Mouse (Mus musculus) right cerebral cortex, postnatal 10 days (tissue): ENCODE measurements around the gene Trim46.
A peak's percentile ranks its signal among the peaks of the same experiment; 100 is the strongest.

Source experiments
- DNase-seq, 2 experiments: peaks; one replicate each; pipeline ENCODE4 v3.0.0; 2021; ENCODE audit warnings: low spot score in 2 of 2

Gene Trim46

GRCm38 (mm10) chr3:89233562-89234110 is 12.5 kb downstream of the Trim46 start:
- no peak for DNase-seq

GRCm38 (mm10) chr3:89232614-89233013 is 13.5 kb downstream of the Trim46 start:
- no peak for DNase-seq

GRCm38 (mm10) chr3:89231772-89232275 is 14.3 kb downstream of the Trim46 start:
- DNase-seq, result peak in 1 of 2 experiments; percentile 61

GRCm38 (mm10) chr3:89231345-89231744 is 14.8 kb downstream of the Trim46 start:
- no peak for DNase-seq

GRCm38 (mm10) chr3:89230561-89230960 is 15.5 kb downstream of the Trim46 start:
- no peak for DNase-seq

- DNase-seq, result no peak
Observed at GRCm38 (mm10) chr3:89229276-89229675, 16.8 kb downstream of the Trim46 start.

- no peak for DNase-seq
Observed at GRCm38 (mm10) chr3:89228836-89229235, 17.3 kb downstream of the Trim46 start, which contains the start of gene Muc1. Gene Muc1, plus strand, starts transcription at chr3:89229057.

- peak; percentile 84 to 90 for DNase-seq
Observed at GRCm38 (mm10) chr3:89228180-89228549, 17.9 kb downstream of the Trim46 start.

GRCm38 (mm10) chr3:89227307-89228179 is 18.6 kb downstream of the Trim46 start:
- peak; percentile 96 to 97 for DNase-seq

GRCm38 (mm10) chr3:89226900-89227299 is 19.2 kb downstream of the Trim46 start, which contains the start of gene Mtx1:
Gene Mtx1, minus strand, starts transcription at chr3:89227088.
- no peak for DNase-seq

GRCm38 (mm10) chr3:89226361-89226760 is 19.7 kb downstream of the Trim46 start:
- no peak for DNase-seq

- peak; percentile 76 to 85 for DNase-seq
Observed at GRCm38 (mm10) chr3:89225918-89226317, 20.2 kb downstream of the Trim46 start.

- DNase-seq, result no peak
Observed at GRCm38 (mm10) chr3:89225321-89225815, 20.7 kb downstream of the Trim46 start.

- no peak for DNase-seq
Observed at GRCm38 (mm10) chr3:89224796-89225195, 21.3 kb downstream of the Trim46 start.

GRCm38 (mm10) chr3:89221167-89221566 is 24.9 kb downstream of the Trim46 start:
- DNase-seq, result no peak

- DNase-seq, result no peak
Observed at GRCm38 (mm10) chr3:89219546-89219945, 26.6 kb downstream of the Trim46 start.

GRCm38 (mm10) chr3:89218271-89218670 is 27.8 kb downstream of the Trim46 start:
- no peak for DNase-seq

- peak in 1 of 2 experiments; percentile 19 for DNase-seq
Observed at GRCm38 (mm10) chr3:89216407-89216806, 29.7 kb downstream of the Trim46 start.

GRCm38 (mm10) chr3:89215853-89216252 is 30.3 kb downstream of the Trim46 start:
- DNase-seq, result peak; percentile 92

GRCm38 (mm10) chr3:89214681-89215411 is 31.3 kb downstream of the Trim46 start, which contains the start of gene Thbs3:
Gene Thbs3, plus strand, starts transcription at chr3:89215180.
- DNase-seq, result peak; percentile 48 to 63

- DNase-seq, result peak; percentile 96
Observed at GRCm38 (mm10) chr3:89213803-89214530, 32.1 kb downstream of the Trim46 start.
